Mouse (Mus musculus): Measurements from ENCODE around the gene Psme2.

The Psme2 gene

GRCm38 (mm10) chr14:55596036-55596690 lies 5.2 kb upstream of the Psme2 start:
- CTCF ChIA-PET = no interaction called here

- CTCF ChIA-PET = no interaction called here
These were observed 1.3 kb upstream of the Psme2 start for GRCm38 (mm10) chr14:55592226-55592625.

GRCm38 (mm10) chr14:55591331-55591891 lies 498 bp upstream of the Psme2 start, which contains the start of gene Rnf31:
Gene Rnf31, plus strand, starts transcription at chr14:55591708.
- CTCF ChIA-PET = no interaction called here

- CTCF ChIA-PET = interaction anchor here (0.5 to 0.9 kb wide), 3 partner anchors 12 to 578 kb away, joined by 3 to 6 read pairs (median 3); partner anchors contain the start of genes Nedd8 and Psme1
These were observed 1.0 kb downstream of the Psme2 start for GRCm38 (mm10) chr14:55589771-55590448.

- CTCF ChIA-PET = no interaction called here
These were observed 1.6 kb downstream of the Psme2 start for GRCm38 (mm10) chr14:55589271-55589670.

GRCm38 (mm10) chr14:55586149-55586548 lies 4.8 kb downstream of the Psme2 start:
- CTCF ChIA-PET = interaction anchor here (0.7 kb wide), 1 partner anchor 58 kb away, joined by 5 read pairs; no protein-coding TSS in a partner anchor

- CTCF ChIA-PET = interaction anchor here (0.5 to 1.0 kb wide), 2 partner anchors 25 to 95 kb away, joined by 3 to 7 read pairs; partner anchors contain the start of gene Carmil3
These were observed 5.3 kb downstream of the Psme2 start for GRCm38 (mm10) chr14:55585566-55585960.

- CTCF ChIA-PET = interaction anchor here (0.5 to 1.0 kb wide), 2 partner anchors 24 to 94 kb away, joined by 3 to 7 read pairs; partner anchors contain the start of gene Carmil3
These were observed 6.0 kb downstream of the Psme2 start, which contains the start of gene Emc9 for GRCm38 (mm10) chr14:55584702-55585565. Gene Emc9, minus strand, starts transcription at chr14:55585302.

GRCm38 (mm10) chr14:55584303-55584701 lies 6.6 kb downstream of the Psme2 start:
- CTCF ChIA-PET = interaction anchor here (1.0 kb wide), 1 partner anchor 24 kb away, joined by 3 read pairs; no protein-coding TSS in a partner anchor

- CTCF ChIA-PET = no interaction called here
These were observed 8.8 kb downstream of the Psme2 start for GRCm38 (mm10) chr14:55581981-55582681.

GRCm38 (mm10) chr14:55580731-55581130 lies 10.2 kb downstream of the Psme2 start:
- CTCF ChIA-PET = interaction anchor here (0.6 kb wide), 1 partner anchor 53 kb away, joined by 4 read pairs; no protein-coding TSS in a partner anchor

- CTCF ChIA-PET = interaction anchor here (0.6 kb wide), 1 partner anchor 52 kb away, joined by 4 read pairs; no protein-coding TSS in a partner anchor
These were observed 11.1 kb downstream of the Psme2 start for GRCm38 (mm10) chr14:55579511-55580496.

GRCm38 (mm10) chr14:55578668-55579269 lies 12.1 kb downstream of the Psme2 start:
- CTCF ChIA-PET = no interaction called here

GRCm38 (mm10) chr14:55577871-55578667 lies 12.8 kb downstream of the Psme2 start, which contains the start of gene Psme1:
Gene Psme1, plus strand, starts transcription at chr14:55578123.
- CTCF ChIA-PET = interaction anchor here (0.6 kb wide), 1 partner anchor 12 kb away, joined by 6 read pairs; no protein-coding TSS in a partner anchor

GRCm38 (mm10) chr14:55576376-55576775 lies 14.5 kb downstream of the Psme2 start:
- CTCF ChIA-PET = no interaction called here

GRCm38 (mm10) chr14:55575711-55576110 lies 15.2 kb downstream of the Psme2 start:
- CTCF ChIA-PET = interaction anchor here (0.7 to 0.8 kb wide), 2 partner anchors 13 to 27 kb away, joined by 10 to 16 read pairs; no protein-coding TSS in a partner anchor

GRCm38 (mm10) chr14:55575302-55575701 lies 15.6 kb downstream of the Psme2 start, which contains the start of gene Fitm1:
Gene Fitm1, plus strand, starts transcription at chr14:55575617.
- CTCF ChIA-PET = interaction anchor here (0.7 to 0.8 kb wide), 2 partner anchors 13 to 26 kb away, joined by 10 to 16 read pairs; no protein-coding TSS in a partner anchor

GRCm38 (mm10) chr14:55571760-55572159 lies 19.2 kb downstream of the Psme2 start:
- CTCF ChIA-PET = interaction anchor here (0.7 to 0.8 kb wide), 2 partner anchors 10 to 40 kb away, joined by 3 to 18 read pairs; no protein-coding TSS in a partner anchor
